Comparison of ENCODE assay signal across 13 mouse cellular contexts in the genomic region with DNA sequence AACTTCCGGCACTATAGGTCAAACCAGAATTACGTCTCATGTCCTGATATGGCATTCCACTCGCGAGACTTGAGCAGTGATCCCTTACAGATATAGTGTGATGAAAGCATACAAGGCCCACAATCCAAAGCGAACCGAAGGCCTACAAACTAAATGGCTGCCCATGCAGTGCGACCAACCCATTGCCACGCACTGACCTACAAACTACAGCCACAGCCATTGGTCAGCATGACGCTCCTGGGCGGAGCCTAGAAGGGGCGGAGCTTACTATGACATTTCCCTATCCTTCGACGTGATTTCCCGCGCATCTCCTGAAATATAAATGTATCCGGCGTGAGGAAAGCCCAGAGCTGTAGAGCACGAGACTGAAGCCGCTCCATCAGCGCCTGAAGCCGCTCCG. TPM values are rescaled to one million over a fixed set of nuclear protein-coding genes. Genes with fewer than 3 reads are reported as not detected.
DNase-seq lines count a peak whose midpoint lies in the region; ATAC-seq and TF ChIP-seq lines count a peak whose summit lies in the region.
"Had no signal": no experiment of that assay in that cellular context is flagged by ENCODE, and none has a peak within 500 bp of the region (broad histone marks: within the 10 kb centered on the region; RNA-seq: fewer than 3 reads in every experiment).

A gene (plus strand): TSS at position 387 of the 400 bp plus-strand sequence.

- no peak within 1 kb of the TSS for H3K27ac ChIP-seq in heart, embryonic 14.5 days (replicated peaks in 1 of 2; ENCODE audit: control insufficient read depth in 1 of 2, insufficient read depth in 1 of 2, low read depth in 2 of 2, low read length in 2 of 2)
- H3K27ac ChIP-seq in ES-E14 (ENCODE audit: insufficient read depth, low read depth, low read length, poor library complexity, severe bottlenecking): no peak within 1 kb of the TSS
- no peak within 1 kb of the TSS for H3K27ac ChIP-seq in forebrain, embryonic 16.5 days (ENCODE audit: low read length)
- H3K27ac ChIP-seq in midbrain, embryonic 15.5 days: no peak within 1 kb of the TSS
- H3K27ac ChIP-seq: liver, embryonic 12.5 days had no signal

- H3K4me1 ChIP-seq in heart, embryonic 14.5 days (ENCODE audit: control insufficient read depth in 2 of 2, insufficient read depth in 2 of 2, low read length in 2 of 2): no peaks in the 10 kb centered on the region
- H3K4me1 ChIP-seq in ES-E14 (ENCODE audit: control insufficient read depth in 2 of 2, insufficient read depth in 2 of 2, low read length in 2 of 2, poor library complexity in 1 of 2): no peaks in the 10 kb centered on the region
- no peaks in the 10 kb centered on the region for H3K4me1 ChIP-seq in forebrain, embryonic 16.5 days (replicated peaks; ENCODE audit: control insufficient read depth, insufficient read depth, low read length)
- H3K4me1 ChIP-seq in midbrain, embryonic 15.5 days: no peaks in the 10 kb centered on the region
- H3K4me1 ChIP-seq: liver, embryonic 12.5 days had no signal

- peak within 1 kb of the TSS; percentile 46 for H3K4me2 ChIP-seq in heart, embryonic 14.5 days (ENCODE audit: low read length)
- peak within 1 kb of the TSS; percentile 13; the same call in 1 of the 2 replicates for H3K4me2 ChIP-seq in forebrain, embryonic 16.5 days (ENCODE audit: low read length)
- H3K4me2 ChIP-seq in midbrain, embryonic 15.5 days: peak within 1 kb of the TSS; percentile 30; the same call in 1 of the 2 replicates
- H3K4me2 ChIP-seq: liver, embryonic 12.5 days had no signal

- ATAC-seq in heart, embryonic 14.5 days (ENCODE audit: insufficient number of reproducible peaks, insufficient read depth, low FRiP score, low read depth): no peak
- no peak for ATAC-seq in forebrain, embryonic 16.5 days
- no peak for ATAC-seq in midbrain, embryonic 15.5 days (replicated peaks)
- ATAC-seq in frontal cortex, adult (ENCODE audit: low TSS enrichment): no peak
- ATAC-seq: liver, embryonic 12.5 days had no signal

- H3K9me3 ChIP-seq in heart, embryonic 14.5 days (ENCODE audit: control insufficient read depth, low read length): 0 out of 2 replicates have a peak, but pooled peaks cover 4% of the 10 kb centered on the region
- no peaks in the 10 kb centered on the region for H3K9me3 ChIP-seq in ES-E14 (ENCODE audit: control insufficient read depth, insufficient read depth, low read depth, low read length)
- no peaks in the 10 kb centered on the region; the same call in 1 of the 2 replicates for H3K9me3 ChIP-seq in forebrain, embryonic 16.5 days (ENCODE audit: control insufficient read depth, low read length)
- no peaks in the 10 kb centered on the region for H3K9me3 ChIP-seq in midbrain, embryonic 15.5 days

- in situ Hi-C loops in ES-E14 (cut with MboI; ENCODE audit: low sequenced_read_pairs in 2 of 2, unreplicated experiment in 2 of 2): no loop called here

- no peak for DNase-seq in heart, postnatal 4 days
- DNase-seq in ES-E14 (ENCODE audit: low read depth, low spot score): peak; percentile 65
- no peak for DNase-seq in left cerebral cortex, postnatal 10 days (ENCODE audit: extremely low spot score in 1 of 2, low spot score in 2 of 2)
- no peak for DNase-seq in spleen, adult 18-20 months
- DNase-seq: thymus, adult 2 months had no signal

- 0 out of 2 replicates have a peak, but pooled peaks cover 3% of the 10 kb centered on the region for H3K27me3 ChIP-seq in heart, embryonic 14.5 days (ENCODE audit: control insufficient read depth, insufficient read depth, low read length)
- H3K27me3 ChIP-seq in forebrain, embryonic 16.5 days (replicated peaks; ENCODE audit: control insufficient read depth, insufficient read depth, low read length): no peaks in the 10 kb centered on the region
- no peaks in the 10 kb centered on the region for H3K27me3 ChIP-seq in midbrain, embryonic 15.5 days (replicated peaks)

- peak within 1 kb of the TSS in 1 of 2 experiments; percentile 2; a peak in 1 of 4 replicates for H3K4me3 ChIP-seq in heart, embryonic 14.5 days (ENCODE audit: control insufficient read depth in 1 of 2, insufficient read depth in 1 of 2, low read depth in 1 of 2, low read length in 2 of 2)
- peak within 1 kb of the TSS; percentile 63 to 66 for H3K4me3 ChIP-seq in ES-E14 (ENCODE audit: insufficient read depth in 1 of 2, low read depth in 1 of 2, low read length in 2 of 2, poor library complexity in 1 of 2, severe bottlenecking in 1 of 2)
- peak within 1 kb of the TSS; percentile 14; the same call in 1 of the 2 replicates for H3K4me3 ChIP-seq in forebrain, embryonic 16.5 days (replicated peaks; ENCODE audit: low read length)
- H3K4me3 ChIP-seq in midbrain, embryonic 15.5 days: peak within 1 kb of the TSS; percentile 19
- H3K4me3 ChIP-seq: erythroblast, embryonic 14.5 days; liver, embryonic 12.5 days had no signal

- intact Hi-C loops in left cerebral cortex, postnatal 10 days (cut with DNase I): no loop called here

- 58% methylated on average over 22 of the region's 22 CpGs for WGBS in heart, embryonic 14.5 days
- WGBS in forebrain, embryonic 16.5 days: 60% methylated on average over 22 of the region's 22 CpGs
- whole genome bisulfite sequencing in midbrain, embryonic 15.5 days: 61% methylated on average over 22 of the region's 22 CpGs

- H3K36me3 ChIP-seq in heart, embryonic 14.5 days (ENCODE audit: control insufficient read depth, insufficient read depth, low read length): no peaks in the 10 kb centered on the region
- H3K36me3 ChIP-seq in ES-E14 (ENCODE audit: control insufficient read depth, insufficient read depth, low read length, poor library complexity, severe bottlenecking): no peaks in the 10 kb centered on the region
- H3K36me3 ChIP-seq in forebrain, embryonic 16.5 days (ENCODE audit: control insufficient read depth, insufficient read depth): no peaks in the 10 kb centered on the region
- H3K36me3 ChIP-seq in midbrain, embryonic 15.5 days (replicated peaks): no peaks in the 10 kb centered on the region
- H3K36me3 ChIP-seq: liver, embryonic 12.5 days had no signal

- no peak within 1 kb of the TSS for H3K9ac ChIP-seq in heart, embryonic 14.5 days (ENCODE audit: low read length)
- H3K9ac ChIP-seq in ES-E14 (ENCODE audit: insufficient read depth, low read depth, low read length, poor library complexity, severe bottlenecking): 0 out of 2 replicates have a peak within 1 kb of the TSS, but pooled peaks have one; percentile 23
- no peak within 1 kb of the TSS for H3K9ac ChIP-seq in forebrain, embryonic 16.5 days (replicated peaks; ENCODE audit: low read depth, low read length)
- no peak within 1 kb of the TSS for H3K9ac ChIP-seq in midbrain, embryonic 15.5 days
- H3K9ac ChIP-seq: liver, embryonic 12.5 days had no signal

TF ChIP-seq in ES-E14, 5 proteins besides CTCF, POLR2A, EP300 and RAD21:
- peak; percentile 74; the same call in 1 of the 2 replicates for TF ChIP-seq HCFC1 (IDR thresholded peaks at IDR 0.05; ENCODE audit: borderline replicate concordance, insufficient read depth, low read length)
- TF ChIP-seq ZC3H11A (IDR thresholded peaks at IDR 0.05; ENCODE audit: borderline replicate concordance, low read depth, low read length): no peak
- TF ChIP-seq CHD2 (IDR thresholded peaks at IDR 0.05; ENCODE audit: low read depth, low read length): peak; percentile 25; the same call in 1 of the 2 replicates

RNA-seq across cellular contexts. Expression of the gene that starts here (rescaled TPM):
- not detected in 2 replicates for polyA plus RNA-seq in heart, embryonic 14.5 days (2014; fragmentation: Nextera tagmentation; extraction: Ambion mirVana)
- total RNA-seq in heart, postnatal 4 days (2021): not detected
- total RNA-seq in ES-E14 (2012; rRNA removed): 0.26 and 0.58 TPM in 2 replicates
- not detected in 2 replicates for polyA plus RNA-seq in forebrain, embryonic 16.5 days (2015; fragmentation: Nextera tagmentation; extraction: Ambion mirVana)
- polyA plus RNA-seq in midbrain, embryonic 15.5 days (2015; fragmentation: Nextera tagmentation; extraction: Ambion mirVana): 0.33 TPM in 1 of 2 replicates, not detected in the other
- total RNA-seq in left cerebral cortex, postnatal 10 days (2021): not detected
- total RNA-seq: hematopoietic stem cell, adult 5-6 weeks; layer of hippocampus, adult 8-10 months had no signal
- polyA plus RNA-seq: erythroblast, embryonic 14.5 days; liver, embryonic 12.5 days; thymus, adult 2 months had no signal

Comparison
In these comparisons a context has a peak if more than half of its experiments do, and no peak if none do; other contexts are left out.
1. Peak in DNase-seq, H3K4me3 ChIP-seq and H3K9ac ChIP-seq in ES-E14; RNA of the gene not detected or under 1 TPM.